Comparison of ENCODE assay signal across 14 mouse cellular contexts in the genomic region with DNA sequence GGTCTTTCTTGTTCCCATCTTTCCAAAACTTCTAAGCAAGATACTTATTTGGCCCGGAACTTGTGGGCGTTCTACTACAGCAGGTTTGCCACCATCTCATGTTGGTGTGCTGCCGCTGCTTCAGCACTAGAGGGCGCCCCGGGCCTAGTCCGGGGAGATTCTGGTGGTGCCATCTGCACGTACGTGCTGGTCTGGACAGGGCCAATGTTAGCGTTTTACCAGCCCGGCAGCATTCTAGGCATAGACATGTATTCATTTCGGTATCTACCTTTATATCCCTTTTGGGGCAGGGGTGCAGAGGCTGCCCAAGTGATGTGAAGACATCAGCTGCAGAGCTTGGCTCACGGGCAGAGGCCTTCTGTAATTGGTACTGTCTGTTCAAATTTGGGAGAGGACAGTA.
DNase-seq lines count a peak whose midpoint lies in the region; TF ChIP-seq lines count a peak whose summit lies in the region.
"Had no signal": no experiment of that assay in that cellular context is flagged by ENCODE, and none has a peak within 500 bp of the region (broad histone marks: within the 10 kb centered on the region; RNA-seq: fewer than 3 reads in every experiment).

No protein-coding gene starts in this region.

- peak; percentile 15 to 16 for DNase-seq in kidney, postnatal 4 days
- no peak for DNase-seq in kidney, adult 18-20 months
- peak; percentile 65 to 69 for DNase-seq in B cell, adult 2 months
- peak; percentile 42 to 47 for DNase-seq in natural killer cell, adult 2 months (ENCODE audit: low spot score in 2 of 2)
- no peak for DNase-seq in limb, embryonic 10.5 days (ENCODE audit: low spot score)
- DNase-seq in left cerebral cortex, adult 18-20 months (ENCODE audit: low spot score in 2 of 2), result no peak
- DNase-seq in kidney, postnatal 25 days, result no peak
- DNase-seq: cerebellum, adult 8-10 months had no signal

- no peak overlapping the region for H3K27ac ChIP-seq in ES-Bruce4 (ENCODE audit: insufficient read depth, low read length)
- H3K27ac ChIP-seq in limb, embryonic 10.5 days, result no peak overlapping the region
- H3K27ac ChIP-seq: embryonic facial prominence, embryonic 13.5 days; heart, embryonic 10.5 days; hindbrain, embryonic 10.5 days; limb, embryonic 13.5 days; midbrain, embryonic 10.5 days had no signal

- no peak overlapping the region for H3K9ac ChIP-seq in ES-Bruce4 (ENCODE audit: low read depth, poor library complexity, severe bottlenecking)
- H3K9ac ChIP-seq: embryonic facial prominence, embryonic 13.5 days; limb, embryonic 13.5 days had no signal

- TF ChIP-seq CTCF in ES-Bruce4 (IDR thresholded peaks at IDR 0.05; ENCODE audit: low read depth, low read length), result peak; percentile 52

- no peaks in the 10 kb centered on the region for H3K9me3 ChIP-seq in ES-Bruce4 (replicated peaks; ENCODE audit: control insufficient read depth, insufficient read depth, low read length, poor library complexity, severe bottlenecking)
- no peaks in the 10 kb centered on the region for H3K9me3 ChIP-seq in limb, embryonic 10.5 days (replicated peaks)
- H3K9me3 ChIP-seq: embryonic facial prominence, embryonic 13.5 days; heart, embryonic 10.5 days; hindbrain, embryonic 10.5 days; limb, embryonic 13.5 days; midbrain, embryonic 10.5 days had no signal

- H3K27me3 ChIP-seq in ES-Bruce4 (ENCODE audit: control insufficient read depth, insufficient read depth, low read length, poor library complexity, severe bottlenecking), result no peaks in the 10 kb centered on the region
- no peaks in the 10 kb centered on the region for H3K27me3 ChIP-seq in limb, embryonic 10.5 days (ENCODE audit: low read depth, poor library complexity, severe bottlenecking)
- H3K27me3 ChIP-seq: embryonic facial prominence, embryonic 13.5 days had no signal

- H3K36me3 ChIP-seq in ES-Bruce4 (ENCODE audit: control insufficient read depth, insufficient read depth, low read length, poor library complexity, severe bottlenecking), result no peaks in the 10 kb centered on the region
- H3K36me3 ChIP-seq in limb, embryonic 10.5 days, result no peaks in the 10 kb centered on the region
- H3K36me3 ChIP-seq: embryonic facial prominence, embryonic 13.5 days; heart, embryonic 10.5 days; hindbrain, embryonic 10.5 days; limb, embryonic 13.5 days; midbrain, embryonic 10.5 days had no signal

- no peak overlapping the region for H3K4me3 ChIP-seq in ES-Bruce4 (ENCODE audit: low read depth, low read length)
- no peak overlapping the region for H3K4me3 ChIP-seq in limb, embryonic 10.5 days
- H3K4me3 ChIP-seq: embryonic facial prominence, embryonic 13.5 days; heart, embryonic 10.5 days; hindbrain, embryonic 10.5 days; limb, embryonic 13.5 days; midbrain, embryonic 10.5 days had no signal

- TF ChIP-seq EP300 in ES-Bruce4 (IDR thresholded peaks at IDR 0.05; ENCODE audit: insufficient read depth, low read depth, low read length), result no peak

- H3K4me1 ChIP-seq in ES-Bruce4 (ENCODE audit: control insufficient read depth, insufficient read depth, low read length), result no peaks in the 10 kb centered on the region
- 0 out of 2 replicates have a peak, but pooled peaks cover 8% of the 10 kb centered on the region for H3K4me1 ChIP-seq in limb, embryonic 10.5 days
- H3K4me1 ChIP-seq: embryonic facial prominence, embryonic 13.5 days; heart, embryonic 10.5 days; hindbrain, embryonic 10.5 days; limb, embryonic 13.5 days; midbrain, embryonic 10.5 days had no signal

- WGBS in limb, embryonic 10.5 days, result 88% methylated on average over 12 of the region's 12 CpGs

- no peak for TF ChIP-seq POLR2A in ES-Bruce4 (IDR thresholded peaks at IDR 0.05; ENCODE audit: insufficient read depth, low read length)

Comparison
In these comparisons a context has a peak if more than half of its experiments do, and no peak if none do; other contexts are left out.
1. DNase-seq: peak in kidney, postnatal 4 days (2 of 2), B cell, adult 2 months (2 of 2) and natural killer cell, adult 2 months (2 of 2); none in kidney, adult 18-20 months (single experiment), limb, embryonic 10.5 days (single experiment), left cerebral cortex, adult 18-20 months (0 of 2) and kidney, postnatal 25 days (0 of 2).